Mouse (Mus musculus): ENCODE results near the gene Phc2.

DNA sequence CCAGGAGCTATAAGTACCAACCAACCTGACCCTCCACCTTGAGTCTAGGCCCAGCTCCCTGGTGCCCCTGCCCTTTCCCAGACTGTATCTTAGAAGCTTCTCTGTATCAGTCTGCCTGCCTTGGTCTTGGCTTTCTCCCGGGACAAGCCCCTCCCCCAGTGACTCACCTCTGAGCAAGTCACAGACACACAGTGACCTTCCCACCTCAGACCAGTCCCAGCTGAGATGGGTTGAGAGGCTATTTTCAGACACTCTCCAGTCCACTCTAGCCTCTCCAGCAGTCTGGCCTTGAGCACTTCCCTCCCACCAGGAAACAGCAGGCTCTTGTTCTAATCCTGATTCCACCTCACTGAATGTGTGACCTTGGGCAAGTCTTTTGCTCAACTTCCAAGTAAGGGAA lies 139.2 kb downstream of the Phc2 start:
- TF ChIP-seq POLR2A (IDR thresholded peaks at IDR 0.05; ENCODE audit: insufficient read length, low read depth) = no peak
- TF ChIP-seq REST (IDR thresholded peaks at IDR 0.05; ENCODE audit: insufficient read depth, insufficient read length) = no peak
- TF ChIP-seq MYOG (IDR thresholded peaks at IDR 0.05; ENCODE audit: control insufficient read depth in 1 of 3, insufficient read depth in 1 of 3, insufficient read length in 2 of 3, low read depth in 2 of 3) = no peak
- no peak for TF ChIP-seq CEBPB (IDR thresholded peaks at IDR 0.05; ENCODE audit: insufficient read depth, poor library complexity, severe bottlenecking)
- TF ChIP-seq USF1 (IDR thresholded peaks at IDR 0.05; ENCODE audit: low read depth) = no peak
- TF ChIP-seq MAX (IDR thresholded peaks at IDR 0.05; ENCODE audit: low read depth) = no peak
- no peak for TF ChIP-seq TCF3 (IDR thresholded peaks at IDR 0.05; ENCODE audit: insufficient read length, low read depth)

All from myocyte (in vitro differentiated cells).